24 mouse cellular contexts compared by ENCODE assay signal in genomic region chr9:32170713-32171112, GRCm38 (mm10). TPM values are rescaled to one million over a fixed set of nuclear protein-coding genes. Genes with fewer than 3 reads are reported as not detected.
A peak's percentile ranks its signal among the peaks of the same experiment; 100 is the strongest.
DNase-seq lines count a peak whose midpoint lies in the region; ATAC-seq lines count a peak whose summit lies in the region.
"Had no signal": no experiment of that assay in that cellular context is flagged by ENCODE, and none has a peak within 500 bp of the region (broad histone marks: within the 10 kb centered on the region; RNA-seq: fewer than 3 reads in every experiment).

No protein-coding gene starts in this region.

- H3K27me3 ChIP-seq in midbrain, embryonic 11.5 days (ENCODE audit: control insufficient read depth, insufficient read depth, low read length), result no peaks in the 10 kb centered on the region
- H3K27me3 ChIP-seq in midbrain, embryonic 15.5 days (replicated peaks), result no peaks in the 10 kb centered on the region
- H3K27me3 ChIP-seq: CH12.LX; embryonic facial prominence, embryonic 15.5 days; hindbrain, embryonic 13.5 days; Patski had no signal

- no peak overlapping the region for H3K9ac ChIP-seq in midbrain, embryonic 11.5 days (ENCODE audit: low read length)
- no peak overlapping the region for H3K9ac ChIP-seq in midbrain, embryonic 15.5 days
- H3K9ac ChIP-seq: embryonic facial prominence, embryonic 15.5 days; hindbrain, embryonic 13.5 days had no signal

- H3K4me2 ChIP-seq in midbrain, embryonic 11.5 days, result no peak overlapping the region
- no peak overlapping the region for H3K4me2 ChIP-seq in midbrain, embryonic 15.5 days
- H3K4me2 ChIP-seq: embryonic facial prominence, embryonic 15.5 days; hindbrain, embryonic 13.5 days had no signal

- no peaks in the 10 kb centered on the region for H3K4me1 ChIP-seq in midbrain, embryonic 11.5 days (ENCODE audit: control insufficient read depth, insufficient read depth, low read length)
- H3K4me1 ChIP-seq in midbrain, embryonic 15.5 days, result no peaks in the 10 kb centered on the region
- H3K4me1 ChIP-seq: embryonic facial prominence, embryonic 15.5 days; forebrain, embryonic 10.5 days had no signal

- no peak overlapping the region for H3K4me3 ChIP-seq in midbrain, embryonic 11.5 days (ENCODE audit: low read depth, low read length)
- H3K4me3 ChIP-seq in midbrain, embryonic 15.5 days, result no peak overlapping the region
- H3K4me3 ChIP-seq: embryonic facial prominence, embryonic 15.5 days; erythroblast, embryonic 14.5 days; forebrain, embryonic 10.5 days; heart, embryonic 10.5 days; hindbrain, embryonic 13.5 days had no signal

- H3K36me3 ChIP-seq in midbrain, embryonic 11.5 days (ENCODE audit: control insufficient read depth, insufficient read depth, low read length), result no peaks in the 10 kb centered on the region
- H3K36me3 ChIP-seq in midbrain, embryonic 15.5 days (replicated peaks), result no peaks in the 10 kb centered on the region
- H3K36me3 ChIP-seq: heart, embryonic 10.5 days; hindbrain, embryonic 13.5 days had no signal

- no peak for ATAC-seq in midbrain, embryonic 11.5 days (ENCODE audit: low FRiP score)
- no peak for ATAC-seq in midbrain, embryonic 15.5 days (replicated peaks)
- ATAC-seq: activated CD4-positive, CD25-positive, alpha-beta regulatory T cell, adult 4 months; forebrain, embryonic 14.5 days; Patski had no signal

- H3K27ac ChIP-seq in midbrain, embryonic 11.5 days (ENCODE audit: low read depth, low read length), result no peak overlapping the region
- H3K27ac ChIP-seq in midbrain, embryonic 15.5 days, result no peak overlapping the region
- H3K27ac ChIP-seq: embryonic facial prominence, embryonic 15.5 days; forebrain, embryonic 10.5 days; heart, embryonic 10.5 days; hindbrain, embryonic 13.5 days had no signal

- WGBS in midbrain, embryonic 11.5 days, result 89% methylated on average over 8 of the region's 8 CpGs
- WGBS in midbrain, embryonic 15.5 days, result 90% methylated on average over 8 of the region's 8 CpGs

- peak; percentile 63 for DNase-seq in heart, adult 11 months
- DNase-seq in heart, postnatal 4 days, result no peak
- peak; percentile 44 for DNase-seq in midbrain, embryonic 11.5 days (ENCODE audit: low spot score, missing footprints)
- DNase-seq in kidney, postnatal 25 days, result peak; percentile 51 to 86
- DNase-seq in frontal cortex, postnatal 25 days (ENCODE audit: low spot score in 2 of 2), result no peak
- DNase-seq in left cerebral cortex, adult 11 months (ENCODE audit: low spot score), result no peak
- DNase-seq: adrenal gland, postnatal 36 days; cerebellum, adult 11 months; cerebellum, adult 8-10 months; cerebellum, postnatal 14 days; embryo, embryonic 11 days; gastrocnemius, postnatal 36 days; heart, adult 18-20 months; heart, postnatal 10 days had no signal

- H3K9me3 ChIP-seq in midbrain, embryonic 11.5 days (ENCODE audit: control insufficient read depth, low read length), result no peaks in the 10 kb centered on the region
- no peaks in the 10 kb centered on the region for H3K9me3 ChIP-seq in midbrain, embryonic 15.5 days
- H3K9me3 ChIP-seq: embryonic facial prominence, embryonic 15.5 days; forebrain, embryonic 10.5 days; heart, embryonic 10.5 days; hindbrain, embryonic 13.5 days had no signal

RNA-seq across cellular contexts. Expression of gene Arhgap32, which starts 54.8 kb away (rescaled TPM):
- total RNA-seq in heart, postnatal 4 days (2021), result 10 to 100 TPM; 41.0 to 43.9 TPM
- polyA plus RNA-seq in midbrain, embryonic 11.5 days (2014; fragmentation: Nextera tagmentation; extraction: Ambion mirVana), result 6.9 and 7.2 TPM in 2 replicates
- 13.0 and 13.3 TPM in 2 replicates for polyA plus RNA-seq in midbrain, embryonic 15.5 days (2015; fragmentation: Nextera tagmentation; extraction: Ambion mirVana)
- polyA plus RNA-seq: activated CD4-positive, CD25-positive, alpha-beta regulatory T cell, adult 4 months; erythroblast, embryonic 14.5 days had no signal

Comparison
In these comparisons a context has a peak if more than half of its experiments do, and no peak if none do; other contexts are left out.
1. DNase-seq: peak in heart, adult 11 months (single experiment), midbrain, embryonic 11.5 days (single experiment) and kidney, postnatal 25 days (2 of 2); none in heart, postnatal 4 days (single experiment), frontal cortex, postnatal 25 days (0 of 2) and left cerebral cortex, adult 11 months (single experiment).